Mouse (Mus musculus) C3H10T1/2 (cell line): ENCODE data around the gene Olfr341. TPM values are rescaled to one million over a fixed set of nuclear protein-coding genes. Genes with fewer than 3 reads are reported as not detected.

Experiments used
- polyA plus RNA-seq, 2 experiments: library from polyadenylated mRNA; unstranded; fragments of >200 nt; fragmentation: generic; extraction: Trizol; gene quantifications; one replicate each; pipeline ENCODE4 v1.2.1; 2012; ENCODE audit warnings: missing spikeins in 2 of 2

Gene Olfr341
- polyA plus RNA-seq = not detected

DNA sequence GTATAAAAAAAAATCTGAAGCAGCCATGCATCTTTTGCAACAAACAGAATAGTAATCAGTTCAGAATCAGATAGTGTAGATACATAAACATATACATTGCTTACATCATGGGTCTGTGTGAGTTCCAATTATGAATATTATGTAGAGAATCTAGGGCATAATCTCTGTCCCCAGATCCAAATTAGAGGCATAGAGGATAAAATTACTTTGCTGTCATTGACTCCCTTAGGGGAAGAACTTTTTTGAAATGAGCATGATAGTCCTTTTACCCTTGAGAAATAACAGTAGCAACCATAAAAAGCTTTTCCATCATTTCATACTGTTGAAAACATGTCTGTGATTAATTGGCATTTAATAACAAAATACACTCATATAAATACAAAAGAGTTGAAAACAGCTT lies at the start of gene Olfr341:
Gene Olfr341, minus strand, starts transcription at position 101 of the 400 bp plus-strand sequence.

DNA sequence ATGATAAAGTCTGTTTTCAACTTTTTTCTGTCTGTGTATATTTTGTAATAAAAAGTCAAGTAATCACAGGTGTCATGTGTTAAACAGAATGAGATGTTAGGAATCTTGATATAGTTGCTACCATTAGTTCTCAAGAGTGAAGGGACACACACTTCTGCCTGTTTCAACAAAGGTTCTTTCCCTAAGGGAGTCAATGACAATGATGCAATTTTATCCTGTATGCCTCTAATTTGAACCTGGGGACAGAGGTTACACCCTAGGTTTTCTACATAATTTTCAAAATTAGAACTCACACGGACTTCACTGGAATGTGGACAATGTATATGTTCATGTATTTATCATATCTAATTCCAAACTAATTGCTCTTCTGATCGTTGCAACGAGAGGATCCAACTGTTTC lies 42.4 kb upstream of the Olfr341 start, which contains the start of gene Olfr342:
Gene Olfr342, plus strand, starts transcription at position 301 of the 400 bp plus-strand sequence.

DNA sequence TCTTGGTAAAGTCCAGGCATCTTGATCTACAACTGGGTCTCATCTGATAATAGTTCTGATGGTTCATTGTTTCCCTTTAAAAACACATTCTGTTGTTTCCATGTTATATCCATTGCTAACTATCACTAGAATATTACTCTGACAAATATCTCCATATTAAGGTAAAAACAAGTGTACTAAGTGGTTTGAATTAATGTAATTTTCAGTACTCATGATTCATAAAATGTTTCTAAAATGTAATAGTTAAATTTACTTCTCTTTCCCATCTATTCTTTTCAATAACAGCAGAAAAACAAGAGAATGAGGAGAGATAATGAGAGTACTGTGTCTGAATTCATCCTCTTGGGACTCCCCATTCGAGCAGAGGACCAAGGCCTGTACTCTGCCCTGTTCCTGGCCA lies 30.0 kb downstream of the Olfr341 start, which contains the start of gene Olfr340:
Gene Olfr340, plus strand, starts transcription at position 301 of the 400 bp plus-strand sequence.

Other genes with a start within 250 kb of the Olfr341 start
- not detected for gene Olfr338, start 108.9 kb downstream of the Olfr341 start, polyA plus RNA-seq
- gene Olfr339, start 63.5 kb downstream of the Olfr341 start, polyA plus RNA-seq = not detected
- not detected for gene Olfr340, start 29.9 kb downstream of the Olfr341 start, polyA plus RNA-seq
- gene Olfr342, start 42.5 kb upstream of the Olfr341 start, polyA plus RNA-seq = not detected
- gene Olfr344, start 84.2 kb upstream of the Olfr341 start, polyA plus RNA-seq = not detected
- gene Olfr345, start 157.6 kb upstream of the Olfr341 start, polyA plus RNA-seq = not detected
- not detected for gene Olfr346, start 203.3 kb upstream of the Olfr341 start, polyA plus RNA-seq
- gene Olfr347, start 249.4 kb upstream of the Olfr341 start, polyA plus RNA-seq = not detected